Mouse (Mus musculus) ES-Bruce4 (cell line): Measurements from ENCODE around the gene Meis2. TPM values are rescaled to one million over a fixed set of nuclear protein-coding genes. Genes with fewer than 3 reads are reported as not detected.

Experiments
- H3K27ac ChIP-seq: 2 replicates; pipeline ENCODE4 v1.5.1; 2012; ENCODE audit warnings: low read length, inconsistent platforms; ENCODE audit not compliant: insufficient read depth
- H3K27me3 ChIP-seq: 2 replicates; pipeline ENCODE4 v1.6.1; 2012; ENCODE audit warnings: mild to moderate bottlenecking, low read length, inconsistent platforms; ENCODE audit not compliant: control insufficient read depth, poor library complexity, insufficient read depth, severe bottlenecking
- H3K36me3 ChIP-seq: 2 replicates; pipeline ENCODE4 v1.6.1; 2012; ENCODE audit warnings: inconsistent platforms, mild to moderate bottlenecking, low read length, moderate library complexity; ENCODE audit not compliant: control insufficient read depth, poor library complexity, insufficient read depth, severe bottlenecking
- H3K4me1 ChIP-seq: one replicate; pipeline ENCODE4 v1.8.1; 2011; ENCODE audit warnings: low read length; ENCODE audit not compliant: control insufficient read depth, insufficient read depth
- H3K4me3 ChIP-seq: 2 replicates; pipeline ENCODE4 v1.5.1; 2011; ENCODE audit warnings: low read depth, mild to moderate bottlenecking, low read length
- H3K9ac ChIP-seq: 2 replicates; pipeline ENCODE4 v1.6.1; 2012; ENCODE audit warnings: low read depth, mild to moderate bottlenecking, inconsistent platforms; ENCODE audit not compliant: poor library complexity, severe bottlenecking
- H3K9me3 ChIP-seq: replicated peaks from 2 replicates; pipeline ENCODE4 v1.6.1; 2012; ENCODE audit warnings: mild to moderate bottlenecking, low read length, inconsistent platforms; ENCODE audit not compliant: control insufficient read depth, poor library complexity, insufficient read depth, severe bottlenecking
- CTCF ChIP-seq: IDR thresholded peaks from one replicate; pipeline ENCODE4 v1.8.1; 2011; ENCODE audit warnings: low read depth, low read length
- EP300 ChIP-seq: IDR thresholded peaks from 2 replicates; pipeline ENCODE4 v1.6.1; 2011; ENCODE audit warnings: low read depth, low read length; ENCODE audit not compliant: insufficient read depth
- POLR2A ChIP-seq: IDR thresholded peaks from one replicate; pipeline ENCODE4 v1.8.1; 2011; ENCODE audit warnings: low read length; ENCODE audit not compliant: insufficient read depth
- polyA plus RNA-seq: library from polyadenylated mRNA; stranded (reverse); fragments of >200 nt; gene quantifications from 2 replicates; pipeline ENCODE4 v1.2.4, GENCODE M21; 2011; ENCODE audit warnings: low read depth; ENCODE audit not compliant: missing spikeins, insufficient read depth, insufficient read length

The Meis2 gene
- polyA plus RNA-seq, 1 experiment = 1.5 TPM

- Histone ChIP-seq H3K4me1 (no peaks in the 10 kb centered on the region), H3K9ac (no peak overlapping the region), H3K36me3 (no peaks in the 10 kb centered on the region), H3K27me3 (peaks cover 14% of the 10 kb centered on the region), H3K4me3 (no peak overlapping the region), H3K9me3 (no peaks in the 10 kb centered on the region), H3K27ac (no peak overlapping the region)
- no peak for TF ChIP-seq EP300
- no peak for TF ChIP-seq POLR2A
- no peak for TF ChIP-seq CTCF
These were observed 8.8 kb downstream of the Meis2 start for GRCm38 (mm10) chr2:116056826-116057225.

GRCm38 (mm10) chr2:116055686-116056620 is 9.7 kb downstream of the Meis2 start:
- Histone ChIP-seq H3K27ac (no peak overlapping the region), H3K9me3 (no peaks in the 10 kb centered on the region), H3K9ac (no peak overlapping the region), H3K27me3 (peaks cover 7% of the 10 kb centered on the region), H3K36me3 (no peaks in the 10 kb centered on the region), H3K4me1 (no peaks in the 10 kb centered on the region), H3K4me3 (no peak overlapping the region)
- TF ChIP-seq POLR2A = no peak
- no peak for TF ChIP-seq EP300
- no peak for TF ChIP-seq CTCF

DNA sequence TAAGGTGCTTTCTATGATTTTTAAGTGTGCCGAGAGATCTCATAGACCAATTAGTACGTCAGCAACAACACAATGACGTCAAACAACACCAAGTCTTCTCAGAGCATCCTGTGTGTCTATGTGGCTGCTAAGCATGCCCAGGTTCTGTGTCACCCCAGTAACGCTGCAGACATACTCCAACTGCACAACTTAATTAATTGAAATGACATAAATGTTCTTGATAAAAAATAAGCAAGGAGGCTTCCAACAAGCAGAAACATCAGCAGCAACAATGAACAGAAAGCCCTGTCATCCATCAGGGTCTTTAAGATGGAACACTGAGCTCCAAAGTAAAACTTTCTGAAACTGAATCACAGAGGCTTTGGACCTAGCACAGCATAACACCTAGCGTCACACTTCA is 11.7 kb downstream of the Meis2 start:
- H3K9me3 ChIP-seq = no peaks in the 10 kb centered on the region
- no peaks in the 10 kb centered on the region for H3K36me3 ChIP-seq
- no peak for TF ChIP-seq EP300
- TF ChIP-seq CTCF = no peak
- TF ChIP-seq POLR2A = no peak
- H3K9ac ChIP-seq = no peak overlapping the region
- H3K27me3 ChIP-seq = peaks cover 3% of the 10 kb centered on the region
- H3K4me3 ChIP-seq = no peak overlapping the region
- no peaks in the 10 kb centered on the region for H3K4me1 ChIP-seq
- no peak overlapping the region for H3K27ac ChIP-seq

DNA sequence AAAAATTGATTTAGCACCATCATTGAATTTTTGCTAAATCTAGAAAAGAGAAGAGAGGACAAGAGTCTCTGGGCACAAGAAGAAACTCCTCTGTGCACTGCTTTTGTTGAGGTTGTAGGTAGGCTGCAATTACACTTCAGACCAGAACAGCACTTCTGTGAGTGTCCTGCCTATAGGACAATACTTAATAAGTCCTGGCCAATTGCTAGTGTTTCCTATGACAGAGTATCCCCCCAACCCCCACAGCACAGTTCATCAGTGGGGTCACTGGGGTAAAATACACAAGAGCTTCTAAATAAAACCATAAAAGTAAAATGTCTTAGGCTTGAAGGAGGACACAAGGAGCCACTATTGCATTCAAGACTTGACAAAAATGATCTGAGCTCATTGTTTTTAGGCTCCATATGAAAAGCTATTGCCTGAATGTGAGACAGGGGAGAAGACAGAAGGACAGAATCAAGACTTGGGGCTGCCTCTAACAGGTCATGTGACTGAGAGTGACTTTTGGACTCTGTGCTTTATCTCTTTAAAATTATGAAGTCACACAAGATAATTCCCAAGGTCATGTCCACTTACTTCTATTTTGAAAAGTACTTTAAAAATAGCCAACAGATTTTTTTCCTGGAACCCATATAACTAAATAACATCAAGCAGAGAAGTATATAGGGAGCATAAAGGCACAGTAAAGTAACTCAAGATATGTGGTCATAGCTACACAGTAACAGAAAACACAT is 12.8 kb downstream of the Meis2 start:
- no peaks in the 10 kb centered on the region; the same call in 1 of the 2 replicates for H3K27me3 ChIP-seq

DNA sequence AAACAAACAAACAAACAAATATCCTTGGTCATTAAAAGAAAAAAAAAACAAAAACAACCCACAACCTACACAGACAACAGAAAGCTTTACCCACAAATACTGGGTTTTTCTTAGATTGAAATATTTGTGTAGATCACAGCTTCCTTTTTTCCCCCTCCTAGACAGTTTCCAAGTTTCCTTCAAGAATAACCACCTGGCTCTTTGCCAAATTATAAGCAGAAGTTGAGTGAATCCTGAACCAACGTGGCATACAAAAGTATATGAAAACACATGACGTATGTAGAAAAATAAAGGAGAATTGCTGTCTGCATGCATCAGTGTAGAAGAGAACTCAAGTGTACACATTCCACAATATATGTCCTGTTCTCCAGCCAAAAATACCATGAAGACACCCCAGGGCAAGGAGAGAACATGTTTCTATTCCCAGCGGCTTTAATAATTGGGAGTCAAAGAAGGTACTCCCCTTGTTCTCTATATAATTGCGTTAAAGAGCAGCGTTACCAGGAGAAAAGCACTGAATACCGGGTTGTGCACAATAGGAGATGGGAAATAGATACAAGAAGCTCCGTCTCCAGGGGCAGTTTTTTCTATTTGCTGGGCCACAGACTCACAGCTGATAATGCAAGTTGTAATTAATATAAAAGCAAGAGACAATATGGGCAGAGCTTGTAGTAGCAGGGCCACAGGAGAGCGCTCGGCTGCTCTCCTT is 13.6 kb downstream of the Meis2 start:
- no peak overlapping the region for H3K27ac ChIP-seq
- no peak for TF ChIP-seq EP300
- no peak for TF ChIP-seq CTCF
- TF ChIP-seq POLR2A = no peak
- no peaks in the 10 kb centered on the region for H3K36me3 ChIP-seq

More for the DNA sequence above, 12.8 kb downstream of the Meis2 start:
- H3K9ac ChIP-seq = no peak overlapping the region
- H3K9me3 ChIP-seq = no peaks in the 10 kb centered on the region
- TF ChIP-seq POLR2A = no peak
- TF ChIP-seq CTCF = no peak
- TF ChIP-seq EP300 = no peak
- H3K4me1 ChIP-seq = no peaks in the 10 kb centered on the region
- H3K36me3 ChIP-seq = no peaks in the 10 kb centered on the region
- no peak overlapping the region for H3K4me3 ChIP-seq
- H3K27ac ChIP-seq = no peak overlapping the region

More for the DNA sequence above, 13.6 kb downstream of the Meis2 start:
- Histone ChIP-seq H3K4me3 (no peak overlapping the region), H3K9me3 (no peaks in the 10 kb centered on the region), H3K27me3 (no peaks in the 10 kb centered on the region; the same call in 1 of the 2 replicates), H3K4me1 (no peaks in the 10 kb centered on the region), H3K9ac (no peak overlapping the region)
